Mouse (Mus musculus): ENCODE measurements around the gene Ccl7.

The Ccl7 gene

DNA sequence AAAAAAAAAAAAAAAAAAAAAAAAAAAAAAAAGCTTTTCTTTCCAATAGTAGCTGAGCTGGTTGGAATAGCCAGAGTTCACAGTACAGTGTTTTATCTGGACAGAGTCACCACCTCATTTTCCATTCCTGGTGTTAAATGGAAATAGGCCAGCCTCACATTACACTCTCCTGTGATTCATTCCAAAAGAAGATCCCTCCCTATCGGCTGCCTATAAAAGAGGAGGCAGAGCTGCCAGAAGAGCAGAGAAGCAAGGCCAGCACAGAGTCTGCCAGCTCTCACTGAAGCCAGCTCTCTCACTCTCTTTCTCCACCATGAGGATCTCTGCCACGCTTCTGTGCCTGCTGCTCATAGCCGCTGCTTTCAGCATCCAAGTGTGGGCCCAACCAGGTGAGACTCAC, at the start of gene Ccl7:
Gene Ccl7, plus strand, starts transcription at position 242 of the 400 bp plus-strand sequence.
- DNase-seq (ENCODE audit: low read depth, low spot score), result peak; percentile 84

DNA sequence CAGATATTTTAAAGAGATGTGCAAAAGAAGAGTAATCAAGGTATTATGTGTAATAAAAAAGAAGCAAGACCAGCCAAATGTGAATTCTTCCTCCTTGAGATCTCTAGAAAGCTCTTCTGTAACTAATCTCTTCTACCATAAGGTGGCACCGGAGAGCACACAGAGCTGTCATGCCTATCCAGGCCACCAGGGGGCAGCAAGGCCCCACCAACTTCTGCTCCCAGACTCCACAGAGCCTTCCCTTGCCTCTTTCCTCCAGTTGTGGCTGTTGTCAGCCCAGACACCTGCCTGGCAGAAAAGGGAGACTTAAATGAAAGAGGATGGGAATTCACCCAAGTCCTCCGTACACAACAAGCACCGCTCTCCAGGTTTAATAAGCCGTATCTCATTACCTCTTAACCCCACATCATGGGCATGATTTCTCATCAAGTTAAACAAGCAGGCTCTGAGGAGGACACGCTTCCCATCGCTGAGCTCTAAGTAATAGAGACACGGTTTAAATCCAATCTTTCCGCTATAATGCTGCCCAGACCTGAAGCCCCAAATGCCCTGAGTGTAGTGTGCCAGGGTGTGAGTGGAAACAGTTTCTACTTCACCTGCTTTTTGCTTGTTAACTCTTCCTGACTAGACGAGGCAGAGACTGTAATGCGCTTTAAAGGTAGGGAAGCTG, 49.2 kb upstream of the Ccl7 start:
- peak; percentile 70 for DNase-seq (ENCODE audit: low read depth, low spot score)

DNA sequence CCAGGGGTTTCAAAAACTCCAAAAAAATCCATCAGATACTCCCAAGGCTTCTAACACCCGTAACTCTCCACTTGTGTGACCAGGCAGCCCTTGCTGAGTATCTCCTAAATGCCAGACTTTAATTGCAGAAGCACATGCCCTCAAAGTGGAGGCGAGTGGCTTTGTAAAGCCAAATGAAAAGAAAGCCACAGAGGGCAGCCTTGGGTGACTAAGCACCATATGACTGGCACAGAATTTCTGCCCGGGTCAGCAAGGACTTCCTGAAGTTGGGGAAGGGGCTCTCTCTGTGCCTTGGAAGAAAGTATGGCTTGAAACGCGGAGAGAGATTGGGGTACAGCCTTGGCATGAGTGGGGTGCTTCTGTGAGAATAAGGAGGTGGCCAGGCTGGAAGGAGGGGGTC, 48.4 kb upstream of the Ccl7 start:
- DNase-seq (ENCODE audit: low read depth, low spot score), result no peak

DNA sequence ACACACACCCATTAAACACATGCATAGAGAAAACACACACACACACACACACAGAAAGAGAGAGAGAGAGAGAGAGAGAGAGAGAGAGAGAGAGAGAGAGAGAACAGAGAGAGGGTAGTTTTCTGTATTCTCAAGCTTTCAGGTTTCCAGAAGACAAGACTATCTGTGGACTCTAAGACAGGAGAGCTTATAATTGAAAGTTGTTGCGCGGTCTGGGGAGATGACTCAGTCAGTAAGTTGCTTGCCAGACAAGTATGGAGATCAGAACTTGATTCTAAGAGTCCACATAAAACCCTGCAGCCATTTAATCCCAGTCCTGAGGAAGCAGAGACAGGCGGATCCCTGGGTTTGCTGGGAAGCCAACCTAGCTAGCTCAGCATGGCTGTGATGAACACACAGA, 46.9 kb upstream of the Ccl7 start:
- DNase-seq (ENCODE audit: low read depth, low spot score), result no peak

DNA sequence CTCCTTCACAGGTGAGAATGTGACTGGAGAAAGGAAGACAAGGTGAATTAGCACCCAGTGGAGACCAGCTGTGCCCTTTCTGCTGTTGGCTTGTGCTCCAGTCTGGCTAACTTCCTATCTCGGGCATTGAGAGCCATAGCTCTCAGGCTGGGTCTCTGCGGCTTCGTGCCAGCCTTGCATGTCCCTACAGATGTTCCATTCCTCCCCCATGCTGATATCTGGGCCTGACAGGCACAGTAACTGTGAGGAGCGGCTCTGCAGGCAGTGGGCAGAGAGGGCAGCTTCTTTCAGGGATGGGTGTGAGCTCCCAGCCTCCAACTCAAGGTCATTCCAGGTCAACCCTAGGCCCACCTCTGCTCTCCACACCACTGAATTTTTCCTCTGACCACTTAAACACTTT, 46.0 kb upstream of the Ccl7 start:
- no peak for DNase-seq (ENCODE audit: low read depth, low spot score)

DNA sequence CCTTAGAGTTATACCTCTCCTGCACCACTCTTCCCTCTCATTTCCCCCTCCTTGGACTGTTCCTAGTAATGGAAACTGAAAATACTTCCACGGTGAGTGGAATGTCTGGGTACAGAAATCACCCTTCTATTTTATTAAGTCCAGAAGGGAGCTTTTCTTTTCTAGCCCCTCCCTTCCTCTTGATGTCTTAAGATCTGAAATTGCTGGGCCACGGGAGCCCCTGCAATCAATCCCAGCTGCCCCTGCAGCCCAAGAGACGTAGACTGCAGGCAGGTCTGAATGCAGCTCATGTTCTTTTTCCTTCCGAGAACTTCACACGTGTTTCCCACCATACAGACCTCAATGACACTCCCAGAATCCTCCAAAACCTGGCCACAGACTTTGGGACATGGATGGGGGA, 44.9 kb upstream of the Ccl7 start:
- DNase-seq (ENCODE audit: low read depth, low spot score), result no peak

DNA sequence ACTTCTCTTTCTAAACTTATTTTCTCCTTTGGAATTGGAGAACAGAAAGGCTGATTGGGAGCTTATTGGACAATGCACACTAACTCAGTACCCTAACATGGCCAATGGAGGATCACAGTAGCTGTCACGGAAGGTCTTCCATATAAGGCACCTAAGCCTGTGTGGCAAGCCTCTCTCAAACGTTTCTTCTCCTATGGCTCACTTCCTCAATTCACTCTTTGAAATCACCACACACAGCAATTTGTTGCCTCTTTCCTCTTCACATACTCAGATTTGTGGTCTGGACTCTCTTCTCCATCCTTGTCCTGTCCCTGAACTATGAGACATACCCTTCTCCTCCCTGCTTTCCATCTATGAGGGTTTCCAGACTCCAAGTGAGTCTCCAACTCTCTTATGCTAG, 40.7 kb upstream of the Ccl7 start:
- DNase-seq (ENCODE audit: low read depth, low spot score), result no peak

DNA sequence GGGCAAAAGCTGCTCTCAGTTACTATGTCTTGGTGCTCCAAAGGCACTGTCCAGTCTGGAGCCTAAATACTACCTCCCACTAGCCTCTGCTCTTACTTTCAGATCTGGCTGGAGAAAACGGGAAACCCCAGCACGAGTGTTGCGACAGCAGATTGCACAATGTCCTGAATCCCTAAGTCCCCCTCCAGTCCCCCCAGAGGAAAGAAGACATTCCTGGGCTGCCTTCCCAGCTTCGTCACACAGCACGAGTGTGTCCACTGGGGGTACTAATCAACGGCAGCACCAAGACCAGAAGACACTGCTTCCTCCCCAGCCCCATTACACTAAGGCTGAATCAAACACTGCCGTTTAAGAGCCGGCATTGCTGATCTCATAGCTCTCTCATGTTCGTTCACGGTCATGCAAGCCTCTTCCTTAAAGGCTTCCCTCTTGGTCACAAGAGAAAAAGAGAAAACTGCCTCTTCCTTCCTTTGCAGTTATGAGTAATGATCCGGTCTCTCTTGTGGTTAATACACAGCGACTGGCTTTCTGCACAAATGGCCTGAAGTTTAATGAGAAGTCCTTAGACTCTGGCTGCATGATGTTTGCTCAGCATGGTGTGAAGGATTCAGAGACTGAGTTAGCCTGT, 38.6 kb upstream of the Ccl7 start:
- peak; percentile 90 for DNase-seq (ENCODE audit: low read depth, low spot score)

DNA sequence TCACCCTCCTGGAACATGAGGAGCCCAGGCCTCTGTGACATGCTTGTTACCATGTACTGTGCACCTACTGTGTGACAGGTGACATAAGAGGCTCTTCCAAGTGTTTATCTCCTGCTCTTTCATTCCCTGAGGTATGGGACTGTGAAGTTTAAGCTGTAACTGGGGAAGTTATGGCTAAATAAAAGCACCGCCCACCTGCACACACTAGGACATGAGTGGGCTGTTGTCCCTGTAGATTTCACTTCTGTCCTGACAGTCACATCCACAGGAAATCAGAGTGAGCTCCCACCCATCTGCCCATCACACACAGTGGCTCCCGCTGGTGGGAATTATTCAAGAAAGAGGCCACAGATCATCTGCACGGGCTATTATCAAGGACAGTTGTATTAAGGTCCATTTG, 35.4 kb upstream of the Ccl7 start:
- DNase-seq (ENCODE audit: low read depth, low spot score), result no peak

DNA sequence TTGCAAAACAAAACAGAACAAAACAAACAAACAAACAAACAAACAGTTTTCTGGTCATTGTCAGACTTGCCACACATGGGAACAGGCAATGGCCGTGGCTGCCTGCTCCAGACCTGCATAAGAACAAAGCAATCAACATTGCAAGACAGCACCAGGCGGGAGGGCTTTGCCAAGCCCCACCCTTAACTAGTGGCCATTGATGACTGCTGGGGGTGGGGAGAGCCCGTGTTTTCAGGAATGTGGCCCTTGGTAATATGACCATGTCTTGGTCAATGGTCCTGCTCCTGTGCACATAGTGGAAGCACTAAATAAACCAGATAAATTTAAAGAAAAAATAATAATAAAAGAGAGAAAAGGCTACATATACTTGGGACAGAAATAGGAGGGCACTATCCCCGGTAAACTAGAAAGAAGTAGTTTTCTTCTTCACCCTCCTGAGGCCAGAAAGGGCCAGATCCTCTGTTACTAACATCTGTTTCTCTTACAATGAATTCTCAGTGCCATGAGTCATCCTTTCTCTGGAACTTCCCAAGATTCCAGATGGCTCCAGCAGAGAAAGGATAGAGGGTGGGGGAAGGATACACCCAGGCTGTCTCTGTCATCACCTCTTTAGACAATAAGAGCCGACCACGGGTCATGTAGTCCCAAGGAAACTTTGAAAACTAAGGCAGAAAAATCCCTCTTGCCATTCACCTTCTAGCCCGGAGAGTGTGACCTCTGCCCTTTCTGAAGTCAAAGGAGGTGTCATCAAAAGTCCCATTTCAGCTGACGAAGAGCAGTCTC, 33.9 kb upstream of the Ccl7 start:
- DNase-seq (ENCODE audit: low read depth, low spot score), result peak; percentile 66

DNA sequence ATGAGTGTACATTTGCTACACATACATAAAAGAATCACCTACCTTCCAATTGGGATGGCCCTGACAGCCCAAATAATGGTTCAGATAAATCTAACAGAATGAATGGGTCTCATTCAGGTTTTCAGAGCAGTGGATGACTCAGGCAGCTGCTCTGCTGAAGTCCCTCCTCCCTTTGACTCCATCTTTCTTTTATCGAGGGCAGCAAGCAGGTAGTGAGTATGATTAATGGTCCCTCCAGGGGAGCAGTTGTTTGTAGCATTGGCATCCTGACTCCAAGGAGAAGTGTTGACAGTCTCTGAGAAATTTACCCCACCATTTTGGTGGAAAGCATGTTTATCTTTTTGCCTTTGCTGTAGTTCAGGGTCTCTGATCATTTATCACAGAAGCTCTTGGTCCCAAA, 31.8 kb upstream of the Ccl7 start:
- no peak for DNase-seq (ENCODE audit: low read depth, low spot score)

DNA sequence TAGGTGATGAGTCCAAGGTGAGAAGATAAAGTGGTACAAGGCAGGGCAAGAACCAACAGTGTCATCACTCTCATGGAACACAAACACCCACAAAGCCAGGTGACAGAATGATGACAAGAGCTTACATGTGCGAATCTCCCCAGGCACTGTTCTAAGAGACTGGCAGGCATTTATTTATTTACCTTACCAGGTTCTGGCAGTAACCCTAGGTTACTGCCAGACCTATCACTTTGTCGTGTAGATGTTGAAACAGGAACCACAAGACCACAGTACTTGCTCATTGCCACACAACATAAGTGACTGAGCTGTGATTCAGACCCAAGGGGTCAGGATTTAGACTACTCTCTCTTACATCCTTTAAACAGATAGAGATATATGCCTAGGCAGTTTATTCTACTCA, 30.4 kb upstream of the Ccl7 start:
- DNase-seq (ENCODE audit: low read depth, low spot score), result no peak

DNA sequence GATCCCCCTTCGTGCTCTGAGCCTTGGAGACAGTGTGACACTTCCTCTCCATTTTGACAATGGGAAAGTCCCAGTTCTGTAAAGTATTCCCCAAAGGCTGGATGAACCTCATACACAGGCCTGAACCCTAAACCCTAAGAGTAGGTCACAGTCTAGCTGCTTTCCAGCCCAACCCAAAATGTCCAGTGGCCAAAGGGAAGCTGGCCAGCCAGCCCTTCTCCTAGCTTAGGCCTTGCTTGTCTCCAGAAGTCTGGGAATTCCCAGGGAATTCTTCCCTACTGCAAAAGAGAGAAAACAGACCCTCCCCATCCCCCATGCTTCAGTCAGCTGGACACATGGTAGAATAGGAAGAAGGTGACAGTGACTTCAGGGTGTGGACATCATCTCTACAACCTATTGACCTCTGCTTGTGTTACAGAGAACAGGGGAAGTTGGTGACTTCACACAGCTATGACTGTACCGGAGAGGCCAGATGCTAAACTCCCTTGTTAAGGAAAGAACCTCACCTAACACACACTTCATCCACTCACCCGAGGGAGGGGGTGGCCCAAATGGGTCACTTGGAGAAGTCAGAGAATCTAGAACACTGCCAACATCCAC, 29.2 kb upstream of the Ccl7 start:
- DNase-seq (ENCODE audit: low read depth, low spot score), result no peak

DNA sequence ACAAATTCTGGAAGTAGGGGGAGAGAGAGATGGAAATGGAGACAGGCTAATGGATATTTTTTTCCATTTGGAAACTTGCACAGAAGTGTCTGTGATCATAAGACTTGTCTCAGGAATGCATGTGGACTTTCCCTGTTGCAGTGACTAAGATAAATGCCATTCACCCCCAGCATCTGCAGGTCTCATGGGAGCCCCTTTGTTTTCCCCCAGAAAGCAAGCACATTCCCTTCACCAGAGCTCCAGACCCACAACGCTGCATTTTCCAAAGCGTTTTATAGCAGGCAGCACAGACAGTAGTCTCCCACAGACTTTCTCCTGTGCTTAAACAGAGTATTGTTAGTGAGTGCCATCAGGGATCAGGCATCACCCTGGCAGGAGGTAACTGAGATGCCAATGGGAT, 26.1 kb upstream of the Ccl7 start:
- DNase-seq (ENCODE audit: low read depth, low spot score), result no peak

DNA sequence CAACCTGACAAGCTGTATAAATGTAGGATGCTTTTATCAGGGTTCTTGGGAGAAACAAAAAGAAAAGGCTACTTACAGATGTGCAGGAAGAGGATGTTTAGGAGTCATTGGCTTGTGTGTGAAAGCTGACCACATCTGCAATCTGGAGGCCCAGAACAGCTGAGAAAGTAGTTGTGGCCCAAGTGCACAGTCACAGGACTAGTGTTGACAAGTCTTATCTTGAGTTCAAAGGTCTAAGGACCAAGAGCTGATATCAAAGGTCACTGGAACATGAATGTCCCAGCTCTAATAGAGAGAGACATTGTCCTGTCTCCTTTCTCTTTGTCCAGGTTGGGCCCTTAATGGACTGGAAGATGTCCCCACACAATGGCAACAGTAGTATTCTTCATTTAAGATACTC, 25.7 kb upstream of the Ccl7 start:
- no peak for DNase-seq (ENCODE audit: low read depth, low spot score)

DNA sequence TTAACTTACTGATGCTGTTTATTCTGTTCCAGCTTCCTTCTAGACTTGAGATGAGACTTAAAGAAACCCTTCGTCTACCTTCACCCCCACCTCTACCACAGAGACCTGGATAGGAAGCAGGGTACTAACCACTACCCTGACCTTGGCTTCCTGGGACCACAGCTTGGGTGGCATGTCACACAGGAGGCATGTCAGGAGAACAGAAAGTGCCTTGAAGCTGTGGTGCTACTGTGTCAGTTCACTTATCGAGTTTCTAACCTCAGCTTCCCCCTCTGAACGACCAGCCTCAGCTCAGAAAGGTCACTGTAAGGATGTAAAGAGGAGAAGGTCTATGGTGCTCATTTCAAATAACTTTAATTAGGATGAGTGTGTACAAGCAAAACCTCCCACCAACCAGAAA, 24.1 kb upstream of the Ccl7 start:
- DNase-seq (ENCODE audit: low read depth, low spot score), result no peak

DNA sequence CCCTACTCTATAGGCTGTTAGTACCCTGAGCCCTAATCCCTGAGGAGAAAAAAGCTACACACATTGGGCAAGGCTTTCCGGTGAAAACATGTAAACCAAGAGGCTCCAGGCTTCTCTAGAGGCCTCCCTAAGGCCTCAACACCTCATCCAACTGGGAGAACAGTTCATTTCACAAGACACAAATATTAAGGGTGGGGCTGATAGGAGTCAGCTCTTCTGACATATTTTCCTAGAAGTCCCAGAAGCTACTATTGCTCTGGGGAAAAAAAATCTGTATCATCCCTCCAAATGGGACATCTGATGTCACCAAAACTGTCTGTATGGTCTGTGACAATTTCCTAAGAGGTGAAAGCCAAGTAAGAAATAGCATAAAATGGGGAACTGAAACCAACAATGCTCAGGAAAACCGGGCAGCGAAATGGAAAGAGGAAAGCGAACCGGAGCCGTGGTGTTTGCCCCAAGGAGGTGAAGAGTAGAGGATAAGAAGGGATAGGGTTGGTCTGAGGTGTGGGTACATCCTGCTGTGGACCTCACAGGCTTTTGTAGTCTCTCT, 22.9 kb upstream of the Ccl7 start:
- DNase-seq (ENCODE audit: low read depth, low spot score), result no peak

DNA sequence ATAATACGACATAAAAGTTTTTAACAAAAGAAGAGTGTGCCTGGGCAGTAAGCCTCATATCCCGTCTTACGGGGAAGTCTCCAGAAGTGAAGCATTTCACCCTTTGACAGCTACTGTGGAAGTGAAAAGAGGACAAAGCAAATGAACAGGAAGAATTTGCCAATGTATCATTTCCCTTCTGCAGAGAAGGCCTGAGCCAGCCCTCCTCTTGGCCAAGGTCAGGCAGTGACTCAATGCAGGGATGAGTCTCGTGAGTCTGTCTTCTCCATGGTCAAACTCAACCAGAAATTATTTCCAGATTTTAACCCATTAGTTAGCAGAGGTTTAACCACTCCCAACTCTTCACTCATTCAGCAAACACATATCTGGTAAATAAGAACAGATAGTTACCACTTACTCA, 21.7 kb upstream of the Ccl7 start:
- peak; percentile 36 for DNase-seq (ENCODE audit: low read depth, low spot score)

DNA sequence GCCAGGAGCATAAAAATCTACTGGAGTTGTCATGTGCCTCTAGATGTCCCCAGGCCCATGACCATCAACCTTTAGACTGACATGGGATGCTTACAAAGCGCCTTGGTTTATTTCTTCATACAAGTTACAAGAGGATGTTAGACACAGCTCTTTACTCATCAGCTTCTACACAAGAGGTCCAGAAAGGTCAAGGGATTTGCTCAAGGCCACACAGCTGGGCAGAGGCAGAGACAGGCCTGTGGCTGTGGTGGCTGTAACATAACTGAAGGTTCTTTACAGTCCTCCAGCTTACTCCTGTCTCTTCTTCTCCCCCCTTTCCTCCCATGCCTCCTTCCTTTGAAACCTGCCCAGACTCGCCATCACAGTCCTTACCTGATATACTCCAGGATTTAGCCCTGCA, 15.3 kb upstream of the Ccl7 start:
- DNase-seq (ENCODE audit: low read depth, low spot score), result no peak

DNA sequence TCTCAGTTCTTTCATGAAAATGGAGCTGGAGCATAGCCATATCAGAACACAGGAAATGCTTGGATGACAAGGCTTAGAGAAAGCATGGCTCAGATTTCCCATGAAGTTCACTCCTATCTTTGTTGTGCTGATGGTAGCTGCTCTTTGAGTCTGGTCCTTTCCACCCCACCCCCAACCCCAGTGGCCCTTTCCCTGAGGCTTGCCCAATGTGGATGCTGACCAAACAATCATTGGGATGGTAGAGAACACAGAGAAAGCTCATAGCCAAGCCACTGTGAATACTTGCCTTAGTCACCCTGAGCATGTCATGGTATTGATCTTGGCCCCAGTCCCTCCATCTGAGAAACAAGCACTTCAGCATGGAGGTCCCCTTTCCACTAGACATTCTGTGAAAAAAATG, 13.4 kb upstream of the Ccl7 start:
- DNase-seq (ENCODE audit: low read depth, low spot score), result no peak

DNA sequence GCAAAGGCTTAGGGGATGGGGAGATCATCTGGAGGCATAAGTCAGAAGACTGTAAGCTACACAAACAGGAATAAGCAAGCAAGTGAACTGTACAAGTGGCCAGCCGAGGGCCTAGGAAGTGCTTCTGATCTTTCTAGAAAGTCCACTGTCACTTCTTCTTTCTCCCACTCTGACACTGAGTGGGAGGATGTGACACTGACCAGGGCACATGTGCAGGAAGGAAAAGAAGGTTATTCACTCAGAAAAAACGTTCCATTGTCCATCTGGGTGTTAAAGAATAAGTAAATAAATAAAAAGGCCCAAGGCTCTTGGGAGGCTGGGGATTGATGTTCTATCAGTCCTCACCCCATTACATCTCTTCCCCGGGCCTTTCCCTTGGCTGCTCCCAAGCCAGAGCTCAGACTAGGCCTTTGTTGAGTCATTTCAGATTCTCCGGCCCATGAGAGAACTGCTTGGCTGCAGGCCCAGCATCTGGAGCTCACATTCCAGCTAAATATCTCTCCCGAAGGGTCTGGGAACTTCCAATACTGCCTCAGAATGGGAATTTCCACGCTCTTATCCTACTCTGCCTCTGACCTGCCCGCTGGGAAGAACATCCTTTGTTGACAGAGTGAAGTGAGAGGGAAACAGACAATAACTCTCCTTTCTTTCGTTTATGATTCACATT, 12.7 kb upstream of the Ccl7 start:
- peak; percentile 89 for DNase-seq (ENCODE audit: low read depth, low spot score)

DNA sequence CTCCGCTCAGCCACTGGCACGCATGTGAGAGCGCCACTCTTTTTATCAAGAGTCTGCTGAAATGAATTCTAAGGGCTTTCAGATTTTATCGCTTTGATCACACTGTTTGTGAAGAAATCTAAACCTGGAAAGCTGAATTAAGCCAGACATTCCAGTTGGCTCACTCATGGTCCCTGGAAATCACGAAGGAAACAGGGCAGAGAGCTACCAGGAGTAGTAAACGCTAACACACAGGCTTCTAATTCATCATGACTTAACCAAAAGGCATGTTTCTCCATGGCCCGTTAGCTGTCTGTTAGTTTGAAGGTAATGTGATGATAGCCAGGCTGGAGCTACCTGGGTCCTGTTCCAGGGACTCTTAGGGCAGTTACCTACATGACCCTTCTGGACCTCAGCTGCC, 11.1 kb upstream of the Ccl7 start:
- no peak for DNase-seq (ENCODE audit: low read depth, low spot score)
